Mouse (Mus musculus) liver, embryonic 14.5 days (tissue): ENCODE measurements around the gene Gse1. TPM values are rescaled to one million over a fixed set of nuclear protein-coding genes. Genes with fewer than 3 reads are reported as not detected.

Experiments
- ATAC-seq: fragments of 200-750 bp; cut with Nextera tagmentation; 2 replicates; pipeline ENCODE4 v1.8.0; 2017; ENCODE audit warnings: moderate number of reproducible peaks, mild to moderate bottlenecking, moderate library complexity; ENCODE audit not compliant: insufficient read depth
- DNase-seq, 3 experiments: peaks; one replicate each; pipeline ENCODE4 v3.0.0-alpha.2; 2012 to 2013; ENCODE audit warnings: low read depth in 3 of 3, low spot score in 3 of 3
- H3K27ac ChIP-seq: fragments of 300-500 bp; sonication (generic); 2 replicates; pipeline ENCODE4 v1.5.1; 2014; ENCODE audit warnings: moderate library complexity, mild to moderate bottlenecking, control low read depth, inconsistent platforms
- H3K27me3 ChIP-seq: fragments of 300-500 bp; sonication (generic); 2 replicates; pipeline ENCODE4 v1.6.1; 2014; ENCODE audit warnings: mild to moderate bottlenecking, low read length, moderate library complexity; ENCODE audit not compliant: control insufficient read depth, insufficient read depth
- H3K36me3 ChIP-seq: fragments of 300-500 bp; sonication (generic); replicated peaks from 2 replicates; pipeline ENCODE4 v1.6.1; 2014; ENCODE audit warnings: low read depth; ENCODE audit not compliant: control insufficient read depth, insufficient read depth
- H3K4me1 ChIP-seq, 2 experiments: fragments of 200-500 bp in 1 of 2; fragments of 300-500 bp in 1 of 2; sonication (generic) in 1 of 2; replicated peaks; 2 replicates each; pipeline ENCODE4 v1.6.1; 2012 to 2014; ENCODE audit warnings: antibody characterized with exemption in 1 of 2, inconsistent platforms in 1 of 2, low read length in 1 of 2; ENCODE audit not compliant: control insufficient read depth in 2 of 2, insufficient read depth in 2 of 2
- H3K4me2 ChIP-seq: fragments of 300-500 bp; sonication (generic); 2 replicates; pipeline ENCODE4 v1.6.1; 2014; ENCODE audit warnings: low read depth, mild to moderate bottlenecking, control low read depth, moderate library complexity
- H3K4me3 ChIP-seq, 2 experiments: fragments of 200-500 bp in 1 of 2; fragments of 300-500 bp in 1 of 2; sonication (generic) in 1 of 2; 2 replicates each; pipeline ENCODE4 v1.5.1; 2012 to 2014; ENCODE audit warnings: low read depth in 2 of 2, low read length in 2 of 2, mild to moderate bottlenecking in 2 of 2, control low read depth in 1 of 2, inconsistent platforms in 1 of 2, moderate library complexity in 1 of 2; ENCODE audit not compliant: insufficient read depth in 1 of 2
- H3K9ac ChIP-seq: fragments of 300-500 bp; sonication (generic); replicated peaks from 2 replicates; pipeline ENCODE4 v1.6.1; 2014; ENCODE audit warnings: mild to moderate bottlenecking, control low read depth, moderate library complexity
- H3K9me3 ChIP-seq: fragments of 300-500 bp; sonication (generic); 2 replicates; pipeline ENCODE4 v1.6.1; 2016; ENCODE audit warnings: low read length, mixed read lengths; ENCODE audit not compliant: control insufficient read depth
- CTCF ChIP-seq: IDR thresholded peaks from 2 replicates; pipeline ENCODE4 v1.5.1; 2016; ENCODE audit warnings: antibody characterized with exemption, low read depth, control low read depth
- EP300 ChIP-seq: IDR thresholded peaks from 2 replicates; pipeline ENCODE4 v1.6.1; 2016; ENCODE audit warnings: antibody characterized with exemption, low read depth
- WGBS: fragments of 180-500 bp; shearing (Covaris S2); extraction: QIAGEN DNeasy Blood & Tissue Kit; methylation state at CpG from one replicate; pipeline ENCODE4 v1.1.7; 2014; ENCODE audit not compliant: insufficient replicate concordance; 5-methylcytosine and 5-hydroxymethylcytosine counted together
- polyA plus RNA-seq, 2 experiments: library from polyadenylated mRNA; depleted of rRNA in 1 of 2; stranded (reverse) in 1 of 2; unstranded in 1 of 2; fragments of >200 nt; fragmentation: Nextera tagmentation in 1 of 2; extraction: Ambion mirVana in 1 of 2; gene quantifications; 2 replicates each; pipeline versions ENCODE4 v1.2.1 to v1.2.3; 2012 to 2014

The Gse1 gene
- polyA plus RNA-seq, 2 experiments = 11.4 to 14.9 TPM

- no peak overlapping the region for H3K9ac ChIP-seq
- no peaks in the 10 kb centered on the region for H3K27me3 ChIP-seq
- H3K9me3 ChIP-seq = no peaks in the 10 kb centered on the region
- H3K36me3 ChIP-seq = no peaks in the 10 kb centered on the region
- ATAC-seq = no peak
- 65% methylated on average over 7 of the region's 8 CpGs for WGBS
- H3K4me3 ChIP-seq = no peak overlapping the region
- no peak for TF ChIP-seq CTCF
- TF ChIP-seq EP300 = no peak
- no peak for DNase-seq
- no peak overlapping the region for H3K4me2 ChIP-seq
- H3K4me1 ChIP-seq = no peaks in the 10 kb centered on the region
- no peak overlapping the region for H3K27ac ChIP-seq
Observed at GRCm38 (mm10) chr8:120308131-120308530, 79.9 kb downstream of the Gse1 start.

GRCm38 (mm10) chr8:120308553-120308952, 80.3 kb downstream of the Gse1 start:
- Histone ChIP-seq H3K36me3 (no peaks in the 10 kb centered on the region), H3K4me1 (no peaks in the 10 kb centered on the region), H3K27ac (no peak overlapping the region), H3K9ac (no peak overlapping the region), H3K4me2 (no peak overlapping the region), H3K9me3 (no peaks in the 10 kb centered on the region), H3K4me3 (no peak overlapping the region), H3K27me3 (no peaks in the 10 kb centered on the region)
- DNase-seq = no peak
- ATAC-seq = no peak
- 73% methylated on average over 9 of the region's 9 CpGs for WGBS
- TF ChIP-seq CTCF = no peak
- TF ChIP-seq EP300 = no peak

- DNase-seq (no peak), ATAC-seq (no peak)
- no peak overlapping the region for H3K27ac ChIP-seq
- H3K9ac ChIP-seq = no peak overlapping the region
- TF ChIP-seq CTCF (no peak), EP300 (no peak)
- H3K4me1 ChIP-seq = no peaks in the 10 kb centered on the region
- WGBS = 63% methylated on average over 18 of the region's 18 CpGs
- no peaks in the 10 kb centered on the region for H3K36me3 ChIP-seq
- no peaks in the 10 kb centered on the region for H3K27me3 ChIP-seq
- no peak overlapping the region for H3K4me2 ChIP-seq
- H3K4me3 ChIP-seq = no peak overlapping the region
- H3K9me3 ChIP-seq = no peaks in the 10 kb centered on the region
Observed at GRCm38 (mm10) chr8:120309326-120309725, 81.1 kb downstream of the Gse1 start.

- Histone ChIP-seq H3K36me3 (no peaks in the 10 kb centered on the region), H3K27me3 (no peaks in the 10 kb centered on the region), H3K4me2 (no peak overlapping the region), H3K27ac (no peak overlapping the region), H3K4me1 (no peaks in the 10 kb centered on the region), H3K4me3 (no peak overlapping the region), H3K9ac (no peak overlapping the region), H3K9me3 (no peaks in the 10 kb centered on the region)
- 56% methylated on average over 5 of the region's 5 CpGs for WGBS
- DNase-seq (no peak), ATAC-seq (no peak)
- no peak for TF ChIP-seq EP300
Observed at GRCm38 (mm10) chr8:120310063-120310462, 81.8 kb downstream of the Gse1 start.

- Histone ChIP-seq H3K27me3 (no peaks in the 10 kb centered on the region), H3K36me3 (no peaks in the 10 kb centered on the region), H3K9ac (no peak overlapping the region), H3K4me3 (no peak overlapping the region), H3K4me2 (no peak overlapping the region), H3K27ac (no peak overlapping the region), H3K9me3 (no peaks in the 10 kb centered on the region), H3K4me1 (no peaks in the 10 kb centered on the region)
- 39% methylated on average over 4 of the region's 4 CpGs for WGBS
- no peak for TF ChIP-seq EP300
- TF ChIP-seq CTCF = no peak
- DNase-seq (no peak), ATAC-seq (no peak)
Observed at GRCm38 (mm10) chr8:120312452-120312851, 84.2 kb downstream of the Gse1 start.
